Mouse (Mus musculus) spleen, postnatal 0 days (tissue): ENCODE data around the gene Tyro3. TPM values are rescaled to one million over a fixed set of nuclear protein-coding genes. Genes with fewer than 3 reads are reported as not detected.

Source experiments
- polyA plus RNA-seq: library from polyadenylated mRNA; unstranded; fragments of >200 nt; fragmentation: Nextera tagmentation; extraction: Ambion mirVana; gene quantifications from 2 replicates; pipeline ENCODE4 v1.2.1, GENCODE M21; 2015

The Tyro3 gene
- polyA plus RNA-seq = 3.5 and 4.8 TPM in 2 replicates

GRCm38 (mm10) chr2:119797279-119797783 is at the start of gene Tyro3:
Gene Tyro3 (plus strand): TSS chr2:119797733.

GRCm38 (mm10) chr2:119760251-119760650 is 37.3 kb upstream of the Tyro3 start, which contains the start of gene Ltk:
Gene Ltk (minus strand): TSS chr2:119760431.

GRCm38 (mm10) chr2:119787206-119787883 is 10.2 kb upstream of the Tyro3 start, which contains the start of gene Rpap1:
Gene Rpap1 (minus strand): TSS chr2:119787537.

Other genes starting within 250 kb of the Tyro3 start
- 105 and 117 TPM in 2 replicates for gene Nusap1, start 179.4 kb upstream of the Tyro3 start, polyA plus RNA-seq
- 48.0 and 56.3 TPM in 2 replicates for gene Oip5, start 179.3 kb upstream of the Tyro3 start, polyA plus RNA-seq
- 30.7 and 33.1 TPM in 2 replicates for gene Ndufaf1, start 134.9 kb upstream of the Tyro3 start, polyA plus RNA-seq
- 38.5 and 40.6 TPM in 2 replicates for gene Rtf1, start 122.7 kb upstream of the Tyro3 start, polyA plus RNA-seq
- 0.13 and 0.18 TPM in 2 replicates for gene Itpka, start 55.4 kb upstream of the Tyro3 start, polyA plus RNA-seq
- 0.11 TPM in 1 of 2 replicates, not detected in the other for gene Ltk, start 37.3 kb upstream of the Tyro3 start, polyA plus RNA-seq
- 8.4 and 11.4 TPM in 2 replicates for gene Rpap1, start 10.2 kb upstream of the Tyro3 start, polyA plus RNA-seq
- gene Mga, start 99.5 kb downstream of the Tyro3 start, polyA plus RNA-seq = 11.9 and 13.2 TPM in 2 replicates
- 0.69 and 0.73 TPM in 2 replicates for gene Mapkbp1, start 175.0 kb downstream of the Tyro3 start, polyA plus RNA-seq
- gene Jmjd7, start 229.8 kb downstream of the Tyro3 start, polyA plus RNA-seq = 10.8 and 11.7 TPM in 2 replicates
- gene Gm28042, start 229.8 kb downstream of the Tyro3 start, polyA plus RNA-seq = 0.29 and 0.42 TPM in 2 replicates
- gene Pla2g4b, start 235.7 kb downstream of the Tyro3 start, polyA plus RNA-seq = 0.04 and 0.44 TPM in 2 replicates